Mouse (Mus musculus): ENCODE data around the gene Ttn.

The Ttn gene

DNA sequence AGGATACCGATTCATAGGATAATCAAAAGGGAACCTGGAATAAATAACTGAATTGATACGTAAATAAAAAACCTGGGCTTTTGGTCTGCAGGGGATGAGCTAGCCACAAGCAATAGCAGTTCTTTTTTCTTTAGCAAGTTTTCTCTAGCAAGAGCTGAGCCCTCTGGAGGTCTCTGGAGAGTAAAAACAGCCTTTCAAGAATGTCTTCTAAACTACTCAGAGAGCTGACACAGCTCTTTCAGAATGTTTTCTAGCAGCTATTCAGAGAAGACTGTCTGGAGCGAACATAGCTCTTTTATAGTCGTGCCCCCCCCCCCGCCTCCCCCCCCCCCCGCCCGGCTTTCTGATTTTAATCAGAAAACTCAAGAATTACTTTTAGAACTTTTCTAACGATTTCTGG lies 322.9 kb downstream of the Ttn start:
- no peak for DNase-seq (ENCODE audit: low read depth, low spot score)

DNA sequence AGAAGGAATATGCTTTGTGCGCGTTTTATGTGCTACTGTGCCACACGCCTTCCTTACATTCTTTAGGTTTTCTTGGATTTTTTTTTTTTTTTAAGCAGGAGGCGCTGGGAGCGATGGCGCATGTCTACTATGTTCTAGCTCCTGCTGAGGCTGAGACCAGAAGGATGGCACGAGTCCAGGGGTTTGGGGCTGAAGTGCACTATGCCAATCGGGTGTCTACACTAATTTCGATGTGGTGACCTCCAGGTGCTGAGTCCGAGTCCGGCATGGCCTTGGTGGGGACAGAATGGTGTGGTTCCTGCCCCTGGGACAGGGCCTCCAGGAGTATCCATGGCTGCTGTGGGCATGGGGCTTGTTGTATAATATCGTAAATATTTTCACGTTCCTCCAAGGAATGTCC lies 323.8 kb downstream of the Ttn start:
- DNase-seq (ENCODE audit: low read depth, low spot score) = no peak

DNA sequence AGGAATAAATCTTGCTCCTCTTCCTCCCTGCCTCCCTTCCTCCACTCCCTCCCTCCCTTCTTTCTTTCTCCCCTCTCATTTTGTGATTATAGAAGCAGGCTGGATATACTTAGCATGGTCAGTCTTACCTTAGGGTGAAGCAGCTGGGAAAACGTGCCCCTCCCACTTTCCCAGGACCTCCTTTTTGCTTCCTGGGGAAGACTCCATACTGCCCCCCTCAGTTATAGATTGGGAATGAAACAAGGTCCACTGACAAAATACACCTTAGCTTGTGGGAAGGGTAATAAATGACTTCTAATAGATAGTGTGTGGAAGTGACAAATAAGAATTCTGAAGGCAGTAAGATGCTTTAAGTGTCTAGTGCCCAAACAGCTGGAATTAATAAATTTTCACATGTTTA lies 326.4 kb downstream of the Ttn start:
- no peak for DNase-seq (ENCODE audit: low read depth, low spot score)

DNA sequence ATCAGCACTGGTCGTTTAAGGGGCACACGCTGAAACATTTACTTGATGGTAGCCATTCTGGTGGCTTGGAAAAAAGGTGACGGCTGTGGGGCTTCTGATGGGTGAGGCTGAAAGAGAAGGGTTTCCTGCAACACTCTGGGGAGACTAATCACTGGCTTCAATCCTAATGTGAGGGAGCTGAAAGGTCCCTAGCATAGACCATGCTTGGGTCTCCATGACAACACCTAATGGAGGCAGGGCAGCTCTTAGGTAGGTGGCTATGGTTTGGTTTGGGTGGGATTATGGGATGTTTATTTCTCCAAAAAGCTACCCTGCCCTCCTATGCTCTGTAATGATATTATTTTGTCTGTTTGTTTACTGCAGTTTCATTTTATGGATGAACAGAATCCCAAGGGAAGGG lies 326.9 kb downstream of the Ttn start:
- no peak for DNase-seq (ENCODE audit: low read depth, low spot score)

DNA sequence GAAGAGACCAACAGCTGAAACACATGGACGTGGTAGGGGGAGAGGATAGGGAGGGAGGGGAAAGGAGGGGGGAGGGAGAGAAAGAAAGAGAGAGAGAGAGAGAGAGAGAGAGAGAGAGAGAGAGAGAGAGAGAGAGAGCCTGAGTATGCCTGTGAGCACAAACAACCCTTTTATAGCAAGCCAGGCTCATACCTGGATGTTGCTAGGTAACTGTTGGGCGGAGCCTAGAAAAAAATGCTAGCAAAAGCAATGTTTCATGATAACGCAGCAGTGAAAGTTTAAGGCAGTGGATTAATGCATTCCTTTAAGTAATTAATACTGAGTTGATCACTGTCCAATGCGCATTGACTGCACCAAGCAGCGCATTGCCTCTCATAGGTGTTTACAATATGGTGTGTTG lies 327.7 kb downstream of the Ttn start:
- DNase-seq (ENCODE audit: low read depth, low spot score) = no peak

Data from WW6 (cell line).